Mouse (Mus musculus) hindbrain, embryonic 11.5 days (tissue): Measurements from ENCODE around the gene Ankrd22. TPM values are rescaled to one million over a fixed set of nuclear protein-coding genes. Genes with fewer than 3 reads are reported as not detected.

ENCODE experiments used
- ATAC-seq: fragments of 200-750 bp; cut with Nextera tagmentation; 2 replicates; pipeline ENCODE4 v1.8.0; 2017; ENCODE audit warnings: mild to moderate bottlenecking, moderate TSS enrichment, moderate library complexity; ENCODE audit not compliant: low FRiP score
- DNase-seq: peaks from one replicate; pipeline ENCODE4 v3.0.0-alpha.2; 2015; ENCODE audit warnings: low spot score
- H3K27ac ChIP-seq: fragments of 300-500 bp; sonication (generic); 2 replicates; pipeline ENCODE4 v1.5.1; 2014; ENCODE audit warnings: mild to moderate bottlenecking, low read depth, low read length
- H3K27me3 ChIP-seq: fragments of 300-500 bp; sonication (generic); 2 replicates; pipeline ENCODE4 v1.6.1; 2014; ENCODE audit warnings: mild to moderate bottlenecking, low read length, moderate library complexity, mixed read lengths; ENCODE audit not compliant: control insufficient read depth, insufficient read depth
- H3K36me3 ChIP-seq: fragments of 300-500 bp; sonication (generic); 2 replicates; pipeline ENCODE4 v1.6.1; 2014; ENCODE audit warnings: mild to moderate bottlenecking, low read length, moderate library complexity, mixed read lengths; ENCODE audit not compliant: control insufficient read depth, insufficient read depth
- H3K4me1 ChIP-seq: fragments of 300-500 bp; sonication (generic); replicated peaks from 2 replicates; pipeline ENCODE4 v1.6.1; 2014; ENCODE audit warnings: low read length, mixed read lengths; ENCODE audit not compliant: control insufficient read depth, insufficient read depth
- H3K4me2 ChIP-seq: fragments of 300-500 bp; sonication (generic); replicated peaks from 2 replicates; pipeline ENCODE4 v1.6.1; 2014; ENCODE audit warnings: mild to moderate bottlenecking, low read depth, low read length
- H3K4me3 ChIP-seq: fragments of 300-500 bp; sonication (generic); 2 replicates; pipeline ENCODE4 v1.5.1; 2014; ENCODE audit warnings: low read depth, low read length
- H3K9ac ChIP-seq: fragments of 300-500 bp; sonication (generic); 2 replicates; pipeline ENCODE4 v1.6.1; 2014; ENCODE audit warnings: low read depth, low read length
- H3K9me3 ChIP-seq: fragments of 300-500 bp; sonication (generic); 2 replicates; pipeline ENCODE4 v1.6.1; 2016; ENCODE audit warnings: low read length; ENCODE audit not compliant: control insufficient read depth
- WGBS: fragments of 180-500 bp; shearing (Covaris S2); extraction: QIAGEN DNeasy Blood & Tissue Kit; methylation state at CpG from one replicate; pipeline ENCODE4 v1.1.7; 2014; 5-methylcytosine and 5-hydroxymethylcytosine counted together
- polyA plus RNA-seq: library from polyadenylated mRNA; unstranded; fragments of >200 nt; fragmentation: Nextera tagmentation; extraction: Ambion mirVana; gene quantifications from 2 replicates; pipeline ENCODE4 v1.2.1, GENCODE M21; 2014

Gene Ankrd22
- polyA plus RNA-seq, 1 experiment from 2014 or later, result not detected

DNA sequence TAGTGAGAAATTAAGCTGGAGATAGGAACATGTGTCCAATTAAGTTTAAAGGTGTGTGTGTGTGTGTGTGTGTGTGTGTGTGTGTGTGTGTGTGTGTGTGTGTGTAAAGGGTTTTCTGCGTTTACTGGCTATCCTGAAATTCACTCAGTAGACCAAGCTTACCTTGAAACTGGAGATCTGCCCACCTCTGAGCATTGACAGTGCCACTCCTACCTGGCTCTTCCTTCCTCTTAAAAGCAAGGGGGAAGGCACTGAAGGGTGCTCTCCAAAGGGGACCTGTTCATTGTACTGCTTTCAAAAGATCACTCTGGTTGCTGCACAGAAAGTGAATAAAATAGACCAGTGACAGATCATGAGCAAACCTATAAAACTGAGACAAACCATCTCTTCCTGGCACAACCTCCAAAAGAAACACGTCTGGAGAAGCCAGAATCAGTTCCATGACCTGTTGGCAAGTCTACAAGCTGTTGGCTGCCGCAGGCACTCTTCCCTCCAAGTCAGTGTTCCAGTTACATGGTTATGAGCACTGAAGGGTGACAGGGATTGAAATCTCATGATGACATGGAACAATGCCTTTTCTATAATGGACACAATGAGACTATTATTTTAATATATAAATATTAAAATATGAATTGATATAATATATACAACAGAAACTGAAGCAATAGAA, 76.7 kb downstream of the Ankrd22 start:
- H3K4me2 ChIP-seq, result no peak overlapping the region
- H3K27ac ChIP-seq, result no peak overlapping the region
- DNase-seq (no peak), ATAC-seq (no peak)
- H3K36me3 ChIP-seq, result no peaks in the 10 kb centered on the region
- 90% methylated on average over 3 of the region's 3 CpGs for WGBS
- no peak overlapping the region for H3K4me3 ChIP-seq
- no peaks in the 10 kb centered on the region for H3K9me3 ChIP-seq
- H3K4me1 ChIP-seq, result no peaks in the 10 kb centered on the region
- no peak overlapping the region for H3K9ac ChIP-seq
- H3K27me3 ChIP-seq, result no peaks in the 10 kb centered on the region

DNA sequence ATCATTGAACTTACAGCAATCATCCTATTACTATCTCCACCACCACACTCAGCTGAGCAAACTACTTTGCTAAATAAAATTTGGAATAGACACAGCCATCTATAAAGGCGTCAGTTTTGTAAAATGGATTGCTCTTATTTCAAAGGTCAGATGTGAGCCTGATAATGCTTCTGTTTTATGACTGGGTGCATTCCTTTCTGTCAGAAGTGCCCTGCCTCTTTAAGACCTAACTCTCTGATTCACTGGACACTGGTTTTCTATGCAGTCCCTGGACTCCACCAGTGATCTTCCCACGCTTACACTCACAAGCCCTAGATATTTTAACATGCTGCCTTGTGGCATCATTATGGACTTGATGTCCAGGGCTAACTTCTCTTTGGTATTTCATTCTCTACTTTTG, 87.7 kb downstream of the Ankrd22 start:
- H3K36me3 ChIP-seq, result no peaks in the 10 kb centered on the region
- DNase-seq, result no peak
- no peak for ATAC-seq
- no peak overlapping the region for H3K9ac ChIP-seq
- H3K4me3 ChIP-seq, result no peak overlapping the region
- H3K9me3 ChIP-seq, result no peaks in the 10 kb centered on the region
- H3K4me2 ChIP-seq, result no peak overlapping the region
- no peak overlapping the region for H3K27ac ChIP-seq
- no peaks in the 10 kb centered on the region for H3K4me1 ChIP-seq
- H3K27me3 ChIP-seq, result no peaks in the 10 kb centered on the region
- WGBS, result 92% methylated on average over 2 of the region's 2 CpGs

DNA sequence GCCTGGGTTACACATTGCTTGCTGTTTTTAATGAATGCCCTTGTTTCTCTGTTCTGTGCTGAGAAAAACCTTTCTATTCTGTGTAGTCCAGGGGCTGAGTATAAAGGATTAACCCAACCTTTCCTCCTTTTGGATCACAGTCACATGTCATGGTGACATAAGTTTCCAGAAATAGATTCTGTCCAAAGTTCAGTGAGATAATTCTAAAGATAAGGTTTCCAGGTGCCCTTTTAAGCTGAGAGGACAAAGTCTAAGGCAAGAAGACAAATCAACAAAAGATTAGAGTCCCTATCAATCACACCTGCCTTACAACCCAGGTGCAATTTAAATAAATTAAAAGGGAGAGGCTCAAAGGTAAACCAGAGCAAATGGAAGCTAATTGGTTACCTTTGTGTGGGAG, 91.6 kb downstream of the Ankrd22 start:
- H3K4me2 ChIP-seq, result no peak overlapping the region
- ATAC-seq (no peak), DNase-seq (no peak)
- H3K4me1 ChIP-seq, result no peaks in the 10 kb centered on the region
- no peak overlapping the region for H3K4me3 ChIP-seq
- H3K27ac ChIP-seq, result no peak overlapping the region
- no peaks in the 10 kb centered on the region for H3K27me3 ChIP-seq
- no peaks in the 10 kb centered on the region for H3K9me3 ChIP-seq
- H3K9ac ChIP-seq, result no peak overlapping the region
- H3K36me3 ChIP-seq, result no peaks in the 10 kb centered on the region

Other genes starting within 250 kb of the Ankrd22 start
- gene Lipf, start 204.9 kb downstream of the Ankrd22 start, polyA plus RNA-seq, result not detected in 2 replicates
- not detected in 2 replicates for gene Lipk, start 157.8 kb downstream of the Ankrd22 start, polyA plus RNA-seq
- gene Lipn, start 98.7 kb downstream of the Ankrd22 start, polyA plus RNA-seq, result not detected in 2 replicates
- gene Lipm, start 65.1 kb downstream of the Ankrd22 start, polyA plus RNA-seq, result not detected in 2 replicates
- gene Stambpl1, start 26.2 kb upstream of the Ankrd22 start, polyA plus RNA-seq, result 3.6 and 4.0 TPM in 2 replicates
- gene Acta2, start 89.5 kb upstream of the Ankrd22 start, polyA plus RNA-seq, result 36.8 and 41.7 TPM in 2 replicates
- gene Fas, start 124.6 kb upstream of the Ankrd22 start, polyA plus RNA-seq, result 0.49 and 1.2 TPM in 2 replicates